ENCODE assay signal across 15 mouse cellular contexts in the genomic region with DNA sequence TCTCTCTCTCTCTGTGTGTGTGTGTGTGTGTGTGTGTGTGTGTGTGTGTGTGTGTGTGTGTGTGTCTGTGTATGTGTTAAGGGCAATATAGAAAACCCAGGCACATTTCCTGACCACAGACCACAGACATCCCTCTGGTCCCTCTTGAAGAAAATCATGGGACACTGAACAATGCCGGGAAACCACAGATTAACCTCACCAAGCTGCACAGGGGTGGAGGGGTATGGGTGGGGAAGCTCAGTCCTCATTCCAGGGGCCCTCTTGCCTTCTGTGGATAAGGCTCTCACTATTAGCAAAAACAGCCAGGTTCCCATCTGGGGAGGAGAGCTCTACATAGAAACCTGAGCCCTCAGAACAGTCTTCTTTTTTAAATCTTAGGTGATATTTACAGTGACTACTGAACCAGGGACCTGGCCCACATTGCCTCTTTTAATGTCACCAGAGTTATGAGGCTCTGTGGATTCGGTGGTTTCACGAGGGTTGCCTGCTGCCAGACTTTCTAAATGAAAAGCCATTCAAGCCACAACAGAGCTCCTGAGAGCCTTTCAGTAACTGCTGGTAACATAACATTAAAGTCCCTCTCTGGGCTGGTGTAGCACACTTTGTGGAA.
"Had no signal": no experiment of that assay in that cellular context is flagged by ENCODE, and none has a peak within 500 bp of the region (broad histone marks: within the 10 kb centered on the region; RNA-seq: fewer than 3 reads in every experiment).

No protein-coding gene starts in this region.

- H3K9me3 ChIP-seq: liver, embryonic 15.5 days; megakaryocyte, embryonic 14.5 days; midbrain, embryonic 15.5 days; neural tube, embryonic 13.5 days; stomach, embryonic 15.5 days had no signal

- H3K36me3 ChIP-seq: liver, embryonic 15.5 days; midbrain, embryonic 15.5 days; neural tube, embryonic 13.5 days; stomach, embryonic 15.5 days had no signal

- H3K4me2 ChIP-seq: liver, embryonic 11.5 days; liver, embryonic 15.5 days; lung, embryonic 14.5 days; midbrain, embryonic 11.5 days; midbrain, embryonic 15.5 days; neural tube, embryonic 13.5 days; stomach, embryonic 15.5 days had no signal

- H3K27ac ChIP-seq: liver, embryonic 15.5 days; midbrain, embryonic 15.5 days; neural tube, embryonic 13.5 days; stomach, embryonic 15.5 days had no signal

- H3K4me3 ChIP-seq: liver, embryonic 15.5 days; megakaryocyte, embryonic 14.5 days; midbrain, embryonic 15.5 days; neural tube, embryonic 13.5 days; stomach, embryonic 15.5 days had no signal

- ATAC-seq: midbrain, embryonic 15.5 days had no signal

- H3K4me1 ChIP-seq: megakaryocyte, embryonic 14.5 days; midbrain, embryonic 15.5 days; neural tube, embryonic 13.5 days; stomach, embryonic 15.5 days had no signal

- DNase-seq: layer of hippocampus, adult 9-11 months; layer of hippocampus, postnatal 36 days; lung, embryonic 14.5 days; lung, postnatal 10 days; lung, postnatal 4 days; right cerebral cortex, postnatal 14 days; thymus, adult 2 months; thymus, postnatal 25 days had no signal

- H3K9ac ChIP-seq: liver, embryonic 15.5 days; lung, embryonic 14.5 days; midbrain, embryonic 15.5 days; neural tube, embryonic 13.5 days; stomach, embryonic 15.5 days had no signal

- H3K27me3 ChIP-seq: liver, embryonic 15.5 days; midbrain, embryonic 15.5 days; neural tube, embryonic 13.5 days; stomach, embryonic 15.5 days had no signal
